Mouse (Mus musculus) MEL (cell line): ENCODE results near the gene Nfkbie. TPM values are rescaled to one million over a fixed set of nuclear protein-coding genes. Genes with fewer than 3 reads are reported as not detected.

Source experiments
- DNase-seq: peaks from one replicate; pipeline ENCODE4 v3.0.0; 2011; ENCODE audit warnings: low read depth, low spot score
- H3K27ac ChIP-seq: 2 replicates; pipeline ENCODE4 v1.5.1; 2012; ENCODE audit warnings: low read depth, mild to moderate bottlenecking, control low read depth, low read length, moderate library complexity; ENCODE audit not compliant: control insufficient read depth
- H3K27me3 ChIP-seq, 2 experiments: fragments of 150-350 bp in 1 of 2; sonication (generic) in 1 of 2; 2 replicates each; pipeline ENCODE4 v1.6.1; 2012; ENCODE audit warnings: low read length in 2 of 2, mild to moderate bottlenecking in 2 of 2, improper control_type of control experiment in 1 of 2, moderate library complexity in 1 of 2; ENCODE audit not compliant: insufficient read depth in 2 of 2, control insufficient read depth in 1 of 2
- H3K36me3 ChIP-seq, 2 experiments: 2 replicates each; pipeline ENCODE4 v1.6.1; 2012 to 2014; ENCODE audit warnings: low read length in 2 of 2, improper control_type of control experiment in 1 of 2, inconsistent platforms in 1 of 2, mild to moderate bottlenecking in 1 of 2; ENCODE audit not compliant: insufficient read depth in 2 of 2, control insufficient read depth in 1 of 2
- H3K4me1 ChIP-seq, 2 experiments: fragments of 150-350 bp in 1 of 2; sonication (generic) in 1 of 2; 2 replicates each; pipeline ENCODE4 v1.6.1; 2012; ENCODE audit warnings: low read length in 2 of 2, improper control_type of control experiment in 1 of 2, mild to moderate bottlenecking in 1 of 2; ENCODE audit not compliant: insufficient read depth in 2 of 2, control insufficient read depth in 1 of 2
- H3K4me3 ChIP-seq, 2 experiments: fragments of 150-350 bp in 1 of 2; sonication (generic) in 1 of 2; 2 replicates each; pipeline ENCODE4 v1.5.1; 2012; ENCODE audit warnings: low read depth in 2 of 2, low read length in 2 of 2, mild to moderate bottlenecking in 2 of 2, moderate library complexity in 2 of 2, control low read depth in 1 of 2, improper control_type of control experiment in 1 of 2; ENCODE audit not compliant: control insufficient read depth in 1 of 2, insufficient read depth in 1 of 2
- H3K79me2 ChIP-seq: 2 replicates; pipeline ENCODE4 v1.6.1; 2012; ENCODE audit warnings: mild to moderate bottlenecking, low read length, moderate library complexity; ENCODE audit not compliant: control insufficient read depth, poor library complexity, insufficient read depth
- H3K9ac ChIP-seq: 2 replicates; pipeline ENCODE4 v1.6.1; 2012; ENCODE audit warnings: low read depth, mild to moderate bottlenecking, control low read depth, low read length, moderate library complexity; ENCODE audit not compliant: control insufficient read depth, poor library complexity, severe bottlenecking
- H3K9me3 ChIP-seq: fragments of 150-350 bp; sonication (generic); replicated peaks from 2 replicates; pipeline ENCODE4 v1.6.1; 2012; ENCODE audit warnings: mild to moderate bottlenecking, low read length, improper control_type of control experiment, moderate library complexity; ENCODE audit not compliant: insufficient read depth
- BHLHE40 ChIP-seq: IDR thresholded peaks from 2 replicates; pipeline ENCODE4 v1.6.1; 2012; ENCODE audit warnings: low read depth, mild to moderate bottlenecking, inconsistent platforms, low read length, improper control_type of control experiment, borderline replicate concordance
- CHD1 ChIP-seq: IDR thresholded peaks from 2 replicates; pipeline ENCODE4 v1.6.1; 2012; ENCODE audit warnings: low read depth, mild to moderate bottlenecking, inconsistent platforms, low read length, improper control_type of control experiment
- CHD2 ChIP-seq: IDR thresholded peaks from 2 replicates; pipeline ENCODE4 v1.6.1; 2011; ENCODE audit warnings: low read length, improper control_type of control experiment
- E2F4 ChIP-seq: IDR thresholded peaks from 2 replicates; pipeline ENCODE4 v1.6.1; 2011; ENCODE audit warnings: low read depth, low read length, improper control_type of control experiment, borderline replicate concordance
- ELF1 ChIP-seq: IDR thresholded peaks from 2 replicates; pipeline ENCODE4 v1.6.1; 2014; ENCODE audit warnings: low read depth, mild to moderate bottlenecking, inconsistent platforms, low read length, improper control_type of control experiment, moderate library complexity
- EP300 ChIP-seq, 2 experiments: IDR thresholded peaks; 2 replicates each; pipeline ENCODE4 v1.6.1; 2011; ENCODE audit warnings: improper control_type of control experiment in 2 of 2, low read length in 2 of 2, low read depth in 1 of 2, mild to moderate bottlenecking in 1 of 2
- ETS1 ChIP-seq: IDR thresholded peaks from 2 replicates; pipeline ENCODE4 v1.6.1; 2012; ENCODE audit warnings: low read depth, mild to moderate bottlenecking, inconsistent platforms, low read length, improper control_type of control experiment, moderate library complexity
- GABPA ChIP-seq: IDR thresholded peaks from 2 replicates; pipeline ENCODE4 v1.6.1; 2012; ENCODE audit warnings: low read depth, mild to moderate bottlenecking, inconsistent platforms, low read length, improper control_type of control experiment, moderate library complexity
- GATA1 ChIP-seq: IDR thresholded peaks from 2 replicates; pipeline ENCODE4 v1.6.1; 2011; ENCODE audit warnings: low read depth, low read length, improper control_type of control experiment
- HCFC1 ChIP-seq: IDR thresholded peaks from 2 replicates; pipeline ENCODE4 v1.6.1; 2012; ENCODE audit warnings: low read depth, mild to moderate bottlenecking, inconsistent platforms, low read length, improper control_type of control experiment, moderate library complexity
- JUND ChIP-seq: IDR thresholded peaks from 2 replicates; pipeline ENCODE4 v1.6.1; 2011; ENCODE audit warnings: low read depth, mild to moderate bottlenecking, improper control_type of control experiment, low read length
- KAT2A ChIP-seq: conservative IDR thresholded peaks from 2 replicates; pipeline ENCODE4 v1.6.1; 2012; ENCODE audit warnings: low read depth, low read length, improper control_type of control experiment, inconsistent platforms
- MAFK ChIP-seq: IDR thresholded peaks from 2 replicates; pipeline ENCODE4 v1.6.1; 2011; ENCODE audit warnings: low read depth, mild to moderate bottlenecking, low read length, improper control_type of control experiment, borderline replicate concordance
- MAX ChIP-seq: IDR thresholded peaks from 2 replicates; pipeline ENCODE4 v1.6.1; 2011; ENCODE audit warnings: low read length, improper control_type of control experiment
- MAZ ChIP-seq: IDR thresholded peaks from 2 replicates; pipeline ENCODE4 v1.6.1; 2012; ENCODE audit warnings: low read depth, mild to moderate bottlenecking, inconsistent platforms, low read length, improper control_type of control experiment
- MEF2A ChIP-seq: IDR thresholded peaks from 2 replicates; pipeline ENCODE4 v1.6.1; 2014; ENCODE audit warnings: low read depth, mild to moderate bottlenecking, inconsistent platforms, low read length, improper control_type of control experiment; ENCODE audit not compliant: poor library complexity, insufficient replicate concordance, severe bottlenecking; ENCODE audit errors: extremely low read depth
- MXI1 ChIP-seq: IDR thresholded peaks from 2 replicates; pipeline ENCODE4 v1.6.1; 2011; ENCODE audit warnings: mild to moderate bottlenecking, low read depth, low read length, improper control_type of control experiment
- MYB ChIP-seq: IDR thresholded peaks from 2 replicates; pipeline ENCODE4 v1.6.1; 2011; ENCODE audit warnings: mild to moderate bottlenecking, low read depth, low read length, improper control_type of control experiment
- MYC ChIP-seq: IDR thresholded peaks from 2 replicates; pipeline ENCODE4 v1.6.1; 2011; ENCODE audit warnings: low read depth, mild to moderate bottlenecking, low read length, improper control_type of control experiment, moderate library complexity
- NELFE ChIP-seq: IDR thresholded peaks from 2 replicates; pipeline ENCODE4 v1.6.1; 2011; ENCODE audit warnings: low read depth, low read length, improper control_type of control experiment
- NRF1 ChIP-seq: IDR thresholded peaks from 2 replicates; pipeline ENCODE4 v1.6.1; 2014; ENCODE audit warnings: low read depth, mild to moderate bottlenecking, inconsistent platforms, low read length, improper control_type of control experiment, moderate library complexity; ENCODE audit not compliant: poor library complexity, insufficient read depth, severe bottlenecking
- POLR2AphosphoS2 ChIP-seq: IDR thresholded peaks from 2 replicates; pipeline ENCODE4 v1.6.1; 2011; ENCODE audit warnings: low read length, improper control_type of control experiment
- POLR2AphosphoS5 ChIP-seq: IDR thresholded peaks from 2 replicates; pipeline ENCODE4 v1.6.1; 2012; ENCODE audit warnings: low read depth, borderline replicate concordance, mild to moderate bottlenecking, inconsistent platforms, low read length, moderate library complexity, mixed read lengths
- RAD21 ChIP-seq: IDR thresholded peaks from 2 replicates; pipeline ENCODE4 v1.6.1; 2011; ENCODE audit warnings: mild to moderate bottlenecking, low read depth, low read length, improper control_type of control experiment
- RCOR1 ChIP-seq: IDR thresholded peaks from 2 replicates; pipeline ENCODE4 v1.6.1; 2012; ENCODE audit warnings: low read depth, mild to moderate bottlenecking, inconsistent platforms, low read length, improper control_type of control experiment
- SIN3A ChIP-seq: IDR thresholded peaks from 2 replicates; pipeline ENCODE4 v1.6.1; 2012; ENCODE audit warnings: low read length, improper control_type of control experiment, inconsistent platforms
- SMC3 ChIP-seq: IDR thresholded peaks from 2 replicates; pipeline ENCODE4 v1.6.1; 2011; ENCODE audit warnings: low read depth, low read length, improper control_type of control experiment
- TAL1 ChIP-seq: IDR thresholded peaks from 2 replicates; pipeline ENCODE4 v1.6.1; 2012; ENCODE audit warnings: mild to moderate bottlenecking, inconsistent platforms, low read length, moderate library complexity, mixed read lengths
- TBP ChIP-seq: IDR thresholded peaks from 2 replicates; pipeline ENCODE4 v1.8.0; 2011; ENCODE audit warnings: low read depth, low read length, improper control_type of control experiment
- TCF12 ChIP-seq: IDR thresholded peaks from 2 replicates; pipeline ENCODE4 v1.6.1; 2014; ENCODE audit warnings: low read depth, mild to moderate bottlenecking, inconsistent platforms, low read length, improper control_type of control experiment, moderate library complexity
- UBTF ChIP-seq: IDR thresholded peaks from 2 replicates; pipeline ENCODE4 v1.6.1; 2012; ENCODE audit warnings: low read depth, mild to moderate bottlenecking, inconsistent platforms, low read length, improper control_type of control experiment, moderate library complexity, borderline replicate concordance; ENCODE audit not compliant: insufficient read depth
- USF1 ChIP-seq: IDR thresholded peaks from 2 replicates; pipeline ENCODE4 v1.6.1; 2014; ENCODE audit warnings: low read depth, mild to moderate bottlenecking, inconsistent platforms, low read length, improper control_type of control experiment, moderate library complexity
- USF2 ChIP-seq, 2 experiments: IDR thresholded peaks; 2 replicates each; pipeline ENCODE4 v1.6.1; 2011 to 2012; ENCODE audit warnings: improper control_type of control experiment in 2 of 2, low read length in 2 of 2, borderline replicate concordance in 1 of 2, inconsistent platforms in 1 of 2, low read depth in 1 of 2, mild to moderate bottlenecking in 1 of 2; ENCODE audit not compliant: insufficient read depth in 1 of 2
- ZC3H11A ChIP-seq: IDR thresholded peaks from 2 replicates; pipeline ENCODE4 v1.6.1; 2012; ENCODE audit warnings: low read depth, mild to moderate bottlenecking, inconsistent platforms, low read length, improper control_type of control experiment
- ZKSCAN1 ChIP-seq: IDR thresholded peaks from 2 replicates; pipeline ENCODE4 v1.6.1; 2012; ENCODE audit warnings: low read depth, mild to moderate bottlenecking, inconsistent platforms, low read length, improper control_type of control experiment, moderate library complexity
- ZMIZ1 ChIP-seq: IDR thresholded peaks from 2 replicates; pipeline ENCODE4 v1.6.1; 2012; ENCODE audit warnings: low read depth, mild to moderate bottlenecking, inconsistent platforms, low read length, improper control_type of control experiment, moderate library complexity
- ZNF384 ChIP-seq: IDR thresholded peaks from 2 replicates; pipeline ENCODE4 v1.6.1; 2012; ENCODE audit warnings: low read depth, mild to moderate bottlenecking, inconsistent platforms, low read length, improper control_type of control experiment
- polyA plus RNA-seq, 2 experiments: library from polyadenylated mRNA; stranded (reverse) in 1 of 2; unstranded in 1 of 2; fragments of >175 nt in 1 of 2; fragments of >200 nt in 1 of 2; gene quantifications; 2 replicates each; pipeline versions ENCODE4 v1.2.1 to v1.2.4; 2012; ENCODE audit warnings: low replicate concordance in 2 of 2, low read depth in 1 of 2; ENCODE audit not compliant: insufficient read length in 2 of 2, insufficient read depth in 1 of 2, missing spikeins in 1 of 2
- total RNA-seq: library from RNA; depleted of rRNA; stranded (reverse); fragments of 300-350 nt; gene quantifications from 2 replicates; pipeline ENCODE4 v1.2.3, GENCODE M21; 2012

Gene Nfkbie
- total and polyA plus RNA-seq, 3 experiments: 2.7 to 5.7 TPM; not detected in 1

- H3K27me3 ChIP-seq: no peaks in the 10 kb centered on the region
- DNase-seq: peak; percentile 62
- H3K9ac ChIP-seq: peak overlapping the region; percentile 72
- peaks cover 0 to 28% of the 10 kb centered on the region in 2 experiments; a peak in 3 of 4 replicates for H3K4me1 ChIP-seq
- H3K27ac ChIP-seq: peak overlapping the region; percentile 56
- H3K36me3 ChIP-seq: peaks cover 0 to 11% of the 10 kb centered on the region in 2 experiments; a peak in 2 of 4 replicates
- no peaks in the 10 kb centered on the region; the same call in 1 of the 2 replicates for H3K79me2 ChIP-seq
- H3K4me3 ChIP-seq: peak overlapping the region; percentile 61 to 85
- H3K9me3 ChIP-seq: no peaks in the 10 kb centered on the region
- TF ChIP-seq ZNF384: no peak
- no peak for TF ChIP-seq POLR2AphosphoS2
- TF ChIP-seq MYC: no peak
- no peak for TF ChIP-seq CHD2
- TF ChIP-seq ZKSCAN1: no peak
- TF ChIP-seq MXI1: 0 out of 2 replicates have a peak, but pooled peaks have one; percentile 51
- TF ChIP-seq ZC3H11A: no peak
- no peak for TF ChIP-seq E2F4
- TF ChIP-seq MYB: peak; percentile 46; the same call in 1 of the 2 replicates
- peak; percentile 62 for TF ChIP-seq MAX
- peak; percentile 63 for TF ChIP-seq USF1
- TF ChIP-seq GATA1: 0 out of 2 replicates have a peak, but pooled peaks have one; percentile 6
- no peak for TF ChIP-seq TAL1
- TF ChIP-seq TBP: no peak
- TF ChIP-seq TCF12: 0 out of 2 replicates have a peak, but pooled peaks have one; percentile 11
- TF ChIP-seq BHLHE40: peak; percentile 90
- no peak for TF ChIP-seq MAFK
- TF ChIP-seq SIN3A: no peak
- no peak for TF ChIP-seq POLR2AphosphoS5
- TF ChIP-seq EP300 (IDR thresholded peaks at IDR 0.05; ENCODE audit: low read depth in 1 of 2, low read length in 2 of 2): peak; percentile 18 to 44; a peak in 2 of 4 replicates
- no peak for TF ChIP-seq MEF2A
- TF ChIP-seq NRF1: no peak
- no peak for TF ChIP-seq SMC3
- TF ChIP-seq JUND: no peak
- 0 out of 2 replicates have a peak, but pooled peaks have one; percentile 12 for TF ChIP-seq ETS1
- no peak for TF ChIP-seq GABPA
- TF ChIP-seq KAT2A: no peak
- TF ChIP-seq ELF1: no peak
- peak; percentile 69; the same call in 1 of the 2 replicates for TF ChIP-seq MAZ
- TF ChIP-seq HCFC1: no peak
- TF ChIP-seq ZMIZ1: no peak
- no peak for TF ChIP-seq RAD21
- TF ChIP-seq USF2 (IDR thresholded peaks at IDR 0.05; ENCODE audit: borderline replicate concordance in 1 of 2, insufficient read depth in 1 of 2, low read depth in 1 of 2, low read length in 2 of 2): no peak
- no peak for TF ChIP-seq RCOR1
- TF ChIP-seq NELFE: no peak
- no peak for TF ChIP-seq UBTF
- no peak for TF ChIP-seq CHD1
Observed at GRCm38 (mm10) chr17:45556107-45556489, 595 bp downstream of the Nfkbie start.
